Mouse (Mus musculus): ENCODE measurements around the gene Evx2.
A peak's percentile ranks its signal among the peaks of the same experiment; 100 is the strongest.

Evx2 gene

DNA sequence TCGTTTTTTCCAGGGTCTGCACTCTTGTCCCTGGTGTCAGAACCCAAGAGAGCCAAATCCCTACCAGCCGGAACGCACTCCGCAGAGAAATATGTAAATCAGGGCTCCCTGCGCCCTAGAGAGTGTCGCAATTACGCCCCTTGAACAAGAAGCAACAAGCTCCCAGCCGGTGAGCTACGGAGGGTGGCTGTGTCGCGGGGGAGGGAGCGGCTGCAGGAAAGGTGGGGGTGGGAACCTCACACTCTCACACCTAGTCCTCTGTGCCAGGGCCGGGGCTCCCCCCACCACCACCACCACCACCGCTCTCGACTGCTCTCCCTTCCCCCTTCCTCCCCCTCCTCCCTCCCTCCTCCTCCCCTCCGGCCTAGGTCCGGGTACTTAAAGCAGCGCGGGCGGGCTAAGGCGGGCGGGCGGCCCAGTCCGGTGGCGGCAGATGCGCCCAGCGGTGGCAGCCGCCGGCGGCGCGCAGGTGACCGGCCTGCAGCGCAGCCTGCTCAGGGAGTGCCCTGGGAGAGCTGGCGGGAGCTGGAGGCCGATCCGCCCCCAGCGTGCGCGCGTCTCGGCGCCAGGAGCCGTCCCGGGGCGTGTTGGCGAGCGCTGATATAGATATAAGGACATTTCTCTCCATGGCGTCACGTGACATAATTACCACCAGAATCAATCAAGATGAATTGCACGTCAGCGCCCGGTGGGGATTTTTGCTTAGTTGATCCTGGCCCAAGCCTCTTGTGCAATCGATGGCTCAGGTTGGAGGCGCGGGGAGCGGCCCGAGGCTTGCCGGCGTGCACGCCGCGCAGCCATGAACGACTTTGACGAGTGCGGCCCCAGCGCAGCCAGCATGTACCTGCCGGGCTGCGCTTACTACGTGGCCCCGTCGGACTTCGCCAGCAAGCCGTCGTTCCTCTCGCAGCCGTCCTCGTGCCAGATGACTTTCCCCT is 22.5 kb upstream of the Evx2 start:
- DNase-seq (ENCODE audit: low spot score) = no peak

GRCm38 (mm10) chr2:74680561-74681398 is 21.4 kb upstream of the Evx2 start:
- no peak for DNase-seq (ENCODE audit: low spot score)

DNA sequence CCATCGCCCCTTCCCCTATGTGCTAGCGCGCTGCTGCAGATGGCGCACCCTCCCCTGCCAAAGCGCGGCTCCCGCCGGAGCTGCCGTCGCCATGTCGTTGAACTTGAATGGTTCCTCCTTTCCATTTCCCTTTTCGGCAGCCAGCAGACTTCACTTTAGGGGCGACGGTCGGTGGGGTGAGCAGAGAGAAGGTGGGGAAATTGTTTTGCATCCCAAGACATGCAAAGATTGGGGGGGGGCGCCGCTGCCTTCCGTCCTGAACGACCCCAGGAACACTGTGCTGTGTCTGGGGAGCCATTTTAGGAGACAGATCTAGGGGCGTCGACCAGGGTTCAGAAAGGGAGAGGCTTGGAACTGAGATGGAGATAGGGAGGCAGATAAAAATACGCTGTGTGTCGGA is 20.6 kb upstream of the Evx2 start:
- no peak for DNase-seq (ENCODE audit: low spot score)

DNA sequence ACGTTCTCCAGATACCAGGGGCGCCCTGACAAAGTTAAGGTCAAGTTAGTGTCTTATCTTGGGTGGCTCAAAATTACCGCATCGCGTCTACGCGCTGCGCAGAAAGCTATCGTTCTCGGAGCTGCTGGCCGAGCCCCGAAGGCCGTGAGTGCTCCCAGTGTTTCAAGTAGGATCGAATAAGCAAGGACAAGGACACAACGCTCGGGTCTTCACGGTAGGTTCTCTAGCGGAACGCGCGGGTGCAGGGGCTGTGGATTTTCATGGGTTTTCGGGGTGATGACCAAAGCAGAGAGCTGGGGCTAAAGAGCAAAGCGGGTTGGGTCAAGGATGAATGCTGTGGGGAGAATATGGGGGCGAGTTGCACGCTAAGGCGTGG is 20.2 kb upstream of the Evx2 start:
- no peak for DNase-seq (ENCODE audit: low spot score)

DNA sequence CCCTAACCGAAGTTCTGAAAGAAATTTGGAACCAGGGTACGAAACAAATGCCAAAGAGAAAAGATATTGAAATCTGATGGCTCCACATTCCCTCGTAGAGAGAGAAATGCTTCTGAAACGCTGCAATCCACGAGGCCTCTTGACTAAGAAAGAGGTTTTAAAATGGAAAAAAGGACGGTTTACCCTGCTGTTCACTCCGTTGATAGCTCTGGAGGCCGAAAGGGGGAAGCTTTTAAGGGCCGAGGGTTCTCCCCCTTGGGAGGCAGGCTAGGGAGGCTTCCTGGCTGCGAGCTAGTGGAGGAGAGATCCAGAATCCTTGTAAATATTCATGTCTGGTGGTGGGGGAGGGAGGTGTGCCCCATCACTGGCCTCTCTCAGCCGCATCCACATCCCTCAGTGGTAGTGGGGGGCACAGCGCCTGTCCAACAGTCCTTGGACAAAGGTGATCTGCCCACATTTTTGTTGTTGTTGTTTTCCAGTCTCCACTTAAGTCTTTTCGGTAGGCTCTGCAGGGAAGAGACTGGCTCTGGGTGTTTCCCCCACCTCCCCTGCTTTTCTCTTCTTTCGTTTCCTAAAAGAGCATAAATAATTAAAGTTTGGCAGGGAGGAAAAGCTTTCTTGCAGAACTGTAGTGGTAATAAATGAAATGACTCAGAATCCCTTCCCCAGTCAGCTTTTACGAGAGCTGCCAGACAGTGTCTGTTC is 19.7 kb upstream of the Evx2 start, which contains the start of gene Hoxd11:
Gene Hoxd11 (plus strand): TSS at position 667 of the 705 bp plus-strand sequence.
- DNase-seq (ENCODE audit: low spot score) = no peak

DNA sequence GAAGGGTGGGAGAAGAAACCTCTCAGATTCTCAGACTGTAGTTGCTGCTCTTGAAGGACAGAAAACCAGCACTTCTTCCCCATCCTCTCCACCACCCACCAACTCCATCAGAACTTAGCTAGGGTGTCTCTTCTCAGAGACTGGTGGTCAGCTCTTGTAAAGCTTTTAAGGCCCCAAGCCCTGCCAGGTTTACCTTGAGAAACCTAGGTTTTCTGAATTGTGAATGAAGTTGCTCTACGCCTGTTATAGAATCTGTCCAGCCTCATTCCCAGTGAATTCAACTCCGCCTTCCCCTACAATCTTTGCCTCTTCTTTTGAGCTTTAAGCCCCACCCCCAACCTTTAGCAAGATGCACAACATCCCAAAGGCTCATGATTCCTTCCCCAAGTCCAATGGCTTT is 17.7 kb upstream of the Evx2 start:
- DNase-seq (ENCODE audit: low spot score) = no peak

DNA sequence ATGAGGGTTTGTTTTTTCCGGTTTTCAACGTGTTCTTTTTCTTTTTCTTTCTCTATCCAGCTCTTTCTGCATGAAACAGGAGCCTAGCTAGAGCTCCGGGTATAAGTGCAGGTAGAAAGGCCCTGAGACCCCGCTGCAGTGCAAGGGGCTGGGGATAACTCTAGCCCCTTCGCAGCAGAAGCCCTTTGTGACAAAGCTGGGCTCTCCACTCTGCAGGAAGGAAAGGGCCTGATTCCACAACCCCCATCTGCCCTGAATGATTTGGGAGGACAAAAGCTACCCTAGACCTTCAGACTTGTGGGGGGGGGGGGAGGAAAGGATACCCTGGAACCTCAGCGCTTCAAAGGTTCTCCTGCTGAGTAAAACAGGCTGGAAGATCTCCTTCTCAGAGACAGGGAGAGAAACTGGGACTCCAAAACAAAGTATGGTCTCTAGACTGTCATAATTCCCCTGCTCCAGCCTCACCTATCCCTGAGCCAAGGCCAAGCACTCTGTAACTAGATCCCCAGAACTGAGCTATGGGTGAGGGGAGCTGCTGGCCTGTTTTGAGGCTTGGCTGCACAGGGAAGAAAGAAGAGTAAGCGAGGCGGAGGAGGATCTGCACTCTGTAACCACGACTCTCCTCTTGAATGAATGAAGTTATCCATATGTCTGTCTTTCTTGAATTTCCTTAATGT is 17.2 kb upstream of the Evx2 start:
- DNase-seq (ENCODE audit: low spot score) = no peak

DNA sequence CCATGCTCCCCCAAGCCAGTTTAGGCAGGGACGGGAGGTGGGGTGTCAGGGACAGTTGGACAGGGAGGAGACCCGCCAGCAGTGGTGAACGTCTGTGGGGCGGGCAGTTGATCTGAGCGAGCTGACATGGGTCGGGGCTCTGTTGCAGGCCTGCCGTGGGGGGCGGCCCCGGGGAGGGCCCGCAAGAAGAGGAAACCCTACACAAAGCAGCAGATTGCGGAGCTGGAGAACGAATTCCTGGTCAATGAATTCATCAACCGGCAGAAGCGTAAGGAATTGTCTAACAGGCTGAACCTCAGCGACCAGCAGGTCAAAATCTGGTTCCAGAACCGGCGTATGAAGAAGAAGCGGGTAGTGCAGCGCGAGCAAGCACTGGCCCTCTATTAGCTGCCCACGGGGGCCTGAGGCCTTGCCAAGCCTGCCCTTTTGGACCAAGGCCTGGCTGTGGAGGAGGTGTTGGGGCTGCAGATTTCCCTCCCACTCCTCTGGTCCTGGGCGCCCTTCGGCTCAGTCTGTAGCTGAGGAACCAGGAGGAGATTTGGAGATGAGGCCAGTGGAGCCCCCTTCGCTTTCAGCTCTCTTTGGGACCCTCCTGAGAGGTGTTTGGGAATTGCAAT is 16.4 kb upstream of the Evx2 start:
- no peak for DNase-seq (ENCODE audit: low spot score)

- no peak for DNase-seq (ENCODE audit: low spot score)
Observed at GRCm38 (mm10) chr2:74674881-74675665, 15.7 kb upstream of the Evx2 start, which contains the start of gene Hoxd12. Gene Hoxd12 (plus strand): TSS chr2:74675013.

GRCm38 (mm10) chr2:74673835-74674425 is 14.6 kb upstream of the Evx2 start:
- no peak for DNase-seq (ENCODE audit: low spot score)

DNA sequence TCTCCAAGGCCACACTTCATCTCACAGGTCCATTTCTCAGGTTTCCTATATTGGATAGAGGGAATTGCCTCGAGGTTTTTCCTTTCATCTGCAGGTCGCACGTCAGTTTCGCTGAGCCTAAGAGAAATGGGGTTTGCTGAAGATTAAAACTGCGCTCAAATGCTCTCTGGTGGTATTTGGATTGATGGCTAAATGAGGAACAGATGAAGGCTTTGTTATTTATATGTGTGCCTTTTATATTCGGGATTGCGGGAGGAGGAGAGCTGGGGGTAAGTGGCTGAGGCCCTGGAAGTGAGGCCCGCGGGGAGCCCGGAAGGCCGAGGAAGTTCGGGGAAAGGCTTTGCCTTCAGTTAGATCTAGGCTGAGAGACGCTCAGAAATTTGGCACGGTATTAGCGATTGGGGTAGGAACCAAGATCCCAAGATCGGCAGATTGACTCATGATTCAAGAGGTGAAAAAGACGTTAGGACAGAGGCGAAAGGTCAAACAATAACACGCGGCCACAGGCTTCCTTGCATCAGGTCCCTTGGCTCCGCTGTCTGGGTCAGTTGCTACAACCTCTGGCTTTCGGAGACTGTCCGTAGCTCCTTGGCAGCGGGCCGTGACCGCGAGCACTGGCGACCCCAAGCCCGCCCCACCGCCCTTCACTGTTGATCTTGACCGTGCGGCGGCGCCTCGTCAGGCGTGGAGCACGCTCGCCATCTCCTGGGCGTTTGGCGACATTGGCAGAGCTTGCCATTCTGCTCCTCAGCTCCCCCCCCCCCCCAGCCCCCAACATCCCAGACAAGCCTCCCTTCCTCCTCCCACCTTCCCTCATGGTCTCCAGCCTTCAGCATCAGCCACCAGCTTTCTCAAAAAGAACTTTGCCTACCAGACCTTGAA is 13.4 kb upstream of the Evx2 start:
- DNase-seq (ENCODE audit: low spot score) = peak; percentile 80

DNA sequence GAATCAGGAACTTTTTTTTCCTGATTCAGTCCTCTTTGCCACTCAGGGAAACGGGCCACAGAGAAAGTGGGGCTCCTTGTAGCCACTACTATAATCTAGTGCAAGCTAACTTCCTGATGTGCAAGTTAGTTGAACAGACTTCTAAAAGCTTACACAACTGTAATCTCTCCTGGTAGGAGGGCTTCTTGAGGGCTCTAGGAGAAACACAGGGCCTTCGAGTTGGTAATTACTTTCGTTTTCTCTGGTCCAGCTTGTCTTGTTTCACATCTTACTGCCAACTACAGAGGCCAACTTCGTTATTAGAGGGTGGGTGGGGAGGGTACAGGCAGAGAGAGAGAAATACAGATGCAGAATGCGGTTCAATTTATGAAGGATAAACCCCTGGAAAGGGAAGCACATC is 12.5 kb upstream of the Evx2 start:
- DNase-seq (ENCODE audit: low spot score) = no peak

- DNase-seq (ENCODE audit: low spot score) = no peak
Observed at GRCm38 (mm10) chr2:74670632-74671188, 11.4 kb upstream of the Evx2 start.

GRCm38 (mm10) chr2:74669650-74670235 is 10.4 kb upstream of the Evx2 start:
- DNase-seq (ENCODE audit: low spot score) = no peak

DNA sequence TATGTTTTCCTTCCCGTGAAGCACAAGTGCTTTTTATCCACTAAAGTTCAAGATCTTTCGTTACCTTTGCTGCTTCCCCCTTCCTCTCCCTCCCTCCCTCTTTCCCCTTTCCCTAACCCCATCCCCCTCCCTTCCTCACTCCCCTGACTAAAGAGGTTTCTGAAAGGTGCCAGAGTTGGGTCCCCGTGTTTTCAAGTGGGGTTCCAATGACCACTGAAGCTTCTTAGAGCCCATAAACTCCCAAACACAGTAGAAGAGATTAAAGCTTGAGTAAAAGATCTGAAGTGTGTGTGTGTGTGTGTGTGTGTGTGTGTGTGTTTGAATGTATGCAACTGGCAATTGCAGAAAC is 9.8 kb upstream of the Evx2 start:
- DNase-seq (ENCODE audit: low spot score) = no peak

GRCm38 (mm10) chr2:74668370-74669229 is 9.2 kb upstream of the Evx2 start:
- DNase-seq (ENCODE audit: low spot score) = no peak

DNA sequence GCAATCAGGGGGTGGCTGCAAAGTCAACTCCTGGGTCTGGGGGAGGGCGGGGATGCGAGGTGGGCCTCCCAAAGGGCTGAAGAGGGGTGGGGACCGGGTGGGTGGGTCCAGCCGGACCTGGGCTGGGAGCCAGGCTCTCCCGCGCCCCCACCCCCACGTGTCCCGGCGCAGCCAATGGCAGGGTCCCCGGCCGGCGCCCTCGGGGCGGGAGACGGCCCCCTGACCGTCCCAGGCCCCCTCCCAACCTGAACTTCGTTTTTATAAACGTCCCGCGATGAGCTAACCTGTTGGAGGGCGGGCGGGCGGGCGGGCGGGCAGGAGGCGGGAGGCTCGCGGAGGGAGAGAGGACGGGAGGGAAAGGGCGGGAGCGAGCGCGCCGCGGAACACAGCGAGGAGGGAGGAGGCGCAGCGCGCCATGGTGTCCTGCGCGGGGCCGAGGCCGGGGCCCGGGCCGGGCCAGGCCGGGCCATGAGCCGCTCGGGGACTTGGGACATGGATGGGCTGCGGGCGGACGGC is 8.5 kb upstream of the Evx2 start, which contains the start of gene Hoxd13:
Gene Hoxd13 (plus strand): TSS at position 469 of the 516 bp plus-strand sequence.
- no peak for DNase-seq (ENCODE audit: low spot score)

Data from testis, postnatal 10 days (tissue).